Mouse (Mus musculus) cerebellum, adult 18-20 months (tissue): ENCODE measurements around the gene 2310057N15Rik.
A peak's percentile ranks its signal among the peaks of the same experiment; 100 is the strongest.
"Not testable (repeated sequence)": the region's sequence is repeated elsewhere in the genome, so short reads cannot be mapped to it uniquely, and the experiment has no call there.

ENCODE experiments used
- DNase-seq, 2 experiments: peaks; one replicate each; pipeline ENCODE4 v3.0.0; 2021

2310057N15Rik gene

GRCm38 (mm10) chr16:88774106-88774505 lies at the start of gene 2310057N15Rik:
TSS of gene 2310057N15Rik (minus strand) at chr16:88774206.
- no peak for DNase-seq

- peak; percentile 4 to 13 for DNase-seq
Observed at GRCm38 (mm10) chr16:88823736-88824135, 49.7 kb upstream of the 2310057N15Rik start.

GRCm38 (mm10) chr16:88820066-88820465 lies 46.1 kb upstream of the 2310057N15Rik start, which contains the start of gene Krtap15:
TSS of gene Krtap15 (plus strand) at chr16:88820215.
- no peak for DNase-seq

GRCm38 (mm10) chr16:88811827-88812226 lies 37.8 kb upstream of the 2310057N15Rik start, which contains the start of gene Gm20741:
TSS of gene Gm20741 (minus strand) at chr16:88812220.
- peak; percentile 41 to 50 for DNase-seq

GRCm38 (mm10) chr16:88786786-88787185 lies 12.8 kb upstream of the 2310057N15Rik start:
- no peak for DNase-seq

- DNase-seq = no peak
Observed at GRCm38 (mm10) chr16:88777596-88777995, 3.6 kb upstream of the 2310057N15Rik start, which contains the start of gene Gm5965. TSS of gene Gm5965 (plus strand) at chr16:88777896.

- DNase-seq = not testable (repeated sequence)
Observed at GRCm38 (mm10) chr16:88758547-88758946, 15.5 kb downstream of the 2310057N15Rik start, which contains the start of gene 2310034C09Rik. TSS of gene 2310034C09Rik (plus strand) at chr16:88758847.

GRCm38 (mm10) chr16:88751535-88751934 lies 22.5 kb downstream of the 2310057N15Rik start, which contains the start of gene Krtap13:
TSS of gene Krtap13 (minus strand) at chr16:88751635.
- DNase-seq = not testable (repeated sequence)

- no peak for DNase-seq
Observed at GRCm38 (mm10) chr16:88747943-88748342, 26.1 kb downstream of the 2310057N15Rik start.

- DNase-seq = no peak
Observed at GRCm38 (mm10) chr16:88744750-88745340, 29.2 kb downstream of the 2310057N15Rik start.

- DNase-seq = no peak
Observed at GRCm38 (mm10) chr16:88735391-88735790, 38.6 kb downstream of the 2310057N15Rik start.

- DNase-seq = peak; percentile 8 to 9
Observed at GRCm38 (mm10) chr16:88728812-88729275, 45.2 kb downstream of the 2310057N15Rik start, which contains the start of gene Krtap13-1. TSS of gene Krtap13-1 (plus strand) at chr16:88728862.
